In the genomic region with DNA sequence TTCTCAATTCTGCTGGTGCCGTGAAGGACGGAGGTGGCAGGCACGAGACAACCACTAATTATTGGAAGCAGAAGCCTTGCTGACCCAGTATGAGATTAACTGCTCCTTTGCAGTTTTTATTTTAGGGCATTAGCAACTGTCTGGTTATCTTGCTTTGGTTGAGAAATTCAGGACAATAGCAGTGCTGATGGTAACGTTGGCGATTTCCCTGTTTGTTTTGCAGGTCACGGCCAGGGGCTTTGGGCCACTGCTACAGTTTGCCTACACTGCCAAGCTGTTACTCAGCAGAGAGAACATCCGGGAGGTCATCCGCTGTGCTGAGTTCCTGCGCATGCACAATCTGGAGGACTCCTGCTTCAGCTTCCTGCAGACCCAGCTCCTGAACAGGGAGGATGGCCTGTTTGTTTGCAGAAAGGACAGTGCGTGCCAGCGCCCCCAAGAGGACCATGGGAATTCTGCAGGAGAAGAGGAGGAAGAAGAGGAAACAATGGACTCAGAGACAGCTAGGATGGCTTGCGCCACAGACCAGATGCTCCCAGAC, we compare ENCODE assay signal across 9 mouse cellular contexts. TPM values are rescaled to one million over a fixed set of nuclear protein-coding genes. Genes with fewer than 3 reads are reported as not detected.
DNase-seq lines count a peak whose midpoint lies in the region; ATAC-seq and TF ChIP-seq lines count a peak whose summit lies in the region.
"Had no signal": no experiment of that assay in that cellular context is flagged by ENCODE, and none has a peak within 500 bp of the region (broad histone marks: within the 10 kb centered on the region; RNA-seq: fewer than 3 reads in every experiment).

No protein-coding gene starts in this region.

- no peaks in the 10 kb centered on the region for H3K36me3 ChIP-seq in hindbrain, embryonic 11.5 days (ENCODE audit: control insufficient read depth, insufficient read depth, low read length)
- H3K36me3 ChIP-seq in stomach, embryonic 14.5 days (ENCODE audit: control insufficient read depth, insufficient read depth, low read length): peaks cover 4% of the 10 kb centered on the region; the same call in 1 of the 2 replicates

- TF ChIP-seq CTCF in Patski (IDR thresholded peaks at IDR 0.05): peak; percentile 48
- TF ChIP-seq CTCF in brain, embryonic 14.5 days (IDR thresholded peaks at IDR 0.05; ENCODE audit: borderline replicate concordance, extremely low read depth, insufficient read depth, insufficient read length): peak; percentile 49; the same call in 1 of the 2 replicates

- H3K9me3 ChIP-seq in hindbrain, embryonic 11.5 days (ENCODE audit: control insufficient read depth, low read length): no peaks in the 10 kb centered on the region
- H3K9me3 ChIP-seq in stomach, embryonic 14.5 days (ENCODE audit: control insufficient read depth, low read depth, low read length): no peaks in the 10 kb centered on the region

- H3K4me1 ChIP-seq in hindbrain, embryonic 11.5 days (replicated peaks; ENCODE audit: control insufficient read depth, insufficient read depth, low read length): peaks cover 10% of the 10 kb centered on the region
- peaks cover 7% of the 10 kb centered on the region; the same call in 1 of the 2 replicates for H3K4me1 ChIP-seq in stomach, embryonic 14.5 days (ENCODE audit: control insufficient read depth, insufficient read depth, low read length)

- CTCF ChIA-PET in Patski (lab: Charles Lee): interaction anchor here (2.2 kb wide), 1 partner anchor 10 kb away, joined by 9 read pairs; no protein-coding TSS in a partner anchor

- H3K27me3 ChIP-seq in Patski: no peaks in the 10 kb centered on the region
- H3K27me3 ChIP-seq in hindbrain, embryonic 11.5 days (ENCODE audit: control insufficient read depth, insufficient read depth, low read length): no peaks in the 10 kb centered on the region
- no peaks in the 10 kb centered on the region for H3K27me3 ChIP-seq in stomach, embryonic 14.5 days (ENCODE audit: control insufficient read depth, insufficient read depth, low read length)

- no peak overlapping the region for H3K4me2 ChIP-seq in hindbrain, embryonic 11.5 days (replicated peaks; ENCODE audit: low read depth, low read length)
- H3K4me2 ChIP-seq in stomach, embryonic 14.5 days (replicated peaks; ENCODE audit: low read depth, low read length): no peak overlapping the region

- DNase-seq in Patski (ENCODE audit: low read depth, low spot score): no peak
- DNase-seq in brain, embryonic 14.5 days (ENCODE audit: low read depth): peak; percentile 73
- DNase-seq in frontal cortex, adult 2 months (ENCODE audit: extremely low spot score in 1 of 2, low spot score in 1 of 2): peak; percentile 38 to 71
- DNase-seq in hindbrain, embryonic 11.5 days (ENCODE audit: low spot score): peak; percentile 61
- peak; percentile 68 to 73 for DNase-seq in layer of hippocampus, postnatal 10 days (ENCODE audit: low spot score in 2 of 2)
- DNase-seq in lung, postnatal 4 days: peak; percentile 73 to 74
- DNase-seq in urinary bladder, postnatal 4 days (ENCODE audit: low spot score in 2 of 2): no peak

- no peak overlapping the region for H3K4me3 ChIP-seq in hindbrain, embryonic 11.5 days (ENCODE audit: low read depth, low read length)
- H3K4me3 ChIP-seq in stomach, embryonic 14.5 days (ENCODE audit: low read depth, low read length): no peak overlapping the region
- H3K4me3 ChIP-seq: megakaryocyte, embryonic 14.5 days had no signal

- H3K9ac ChIP-seq in hindbrain, embryonic 11.5 days (ENCODE audit: low read depth, low read length): no peak overlapping the region
- H3K9ac ChIP-seq in stomach, embryonic 14.5 days (replicated peaks; ENCODE audit: low read depth, low read length): no peak overlapping the region

- 45% methylated on average over 12 of the region's 12 CpGs for WGBS in hindbrain, embryonic 11.5 days
- WGBS in stomach, embryonic 14.5 days: 53% methylated on average over 12 of the region's 12 CpGs

- in situ Hi-C loops in Patski (cut with MboI; ENCODE audit: low pct_unique_long_range_greater_than_20kb): no loop called here

- ATAC-seq in Patski: no peak
- peak; percentile 75 for ATAC-seq in hindbrain, embryonic 11.5 days (ENCODE audit: low FRiP score)
- no peak for ATAC-seq in stomach, embryonic 14.5 days (ENCODE audit: insufficient number of reproducible peaks, insufficient read depth, low FRiP score, low read depth)

- TF ChIP-seq POLR2A in brain, embryonic 14.5 days (IDR thresholded peaks at IDR 0.05; ENCODE audit: borderline replicate concordance, extremely low read depth, insufficient read depth, insufficient read length, poor library complexity, severe bottlenecking): no peak

- peak overlapping the region; percentile 72 for H3K27ac ChIP-seq in hindbrain, embryonic 11.5 days (ENCODE audit: low read depth, low read length)
- 0 out of 2 replicates have a peak overlapping the region, but pooled peaks have one; percentile 10 for H3K27ac ChIP-seq in stomach, embryonic 14.5 days (ENCODE audit: low read length)

- POLR2A ChIA-PET in Patski (lab: Charles Lee): interaction anchor here (0.6 kb wide), 1 partner anchor 10 kb away, joined by 4 read pairs; no protein-coding TSS in a partner anchor

RNA-seq across cellular contexts. Expression of a gene that starts 40.9 kb away (rescaled TPM):
- polyA plus RNA-seq in Patski (2021): not detected
- polyA plus RNA-seq in brain, embryonic 14.5 days (2012; rRNA removed): not detected in 2 replicates
- not detected in 2 replicates for polyA plus RNA-seq in frontal cortex, adult 2 months (2012; rRNA removed)
- polyA plus RNA-seq in hindbrain, embryonic 11.5 days (2014; fragmentation: Nextera tagmentation; extraction: Ambion mirVana): not detected in 2 replicates
- total RNA-seq in layer of hippocampus, postnatal 10 days (2021): not detected
- polyA plus RNA-seq in stomach, embryonic 14.5 days (2014; fragmentation: Nextera tagmentation; extraction: Ambion mirVana): not detected in 2 replicates

RNA-seq across cellular contexts. Expression of a gene that starts 53.6 kb away (rescaled TPM):
- 7.8 TPM for polyA plus RNA-seq in Patski (2021)
- 10.9 and 12.1 TPM in 2 replicates for polyA plus RNA-seq in brain, embryonic 14.5 days (2012; rRNA removed)
- polyA plus RNA-seq in frontal cortex, adult 2 months (2012; rRNA removed): 4.9 and 5.3 TPM in 2 replicates
- 62.0 and 69.1 TPM in 2 replicates for polyA plus RNA-seq in hindbrain, embryonic 11.5 days (2014; fragmentation: Nextera tagmentation; extraction: Ambion mirVana)
- 10 to 100 TPM; 11.3 to 12.1 TPM for total RNA-seq in layer of hippocampus, postnatal 10 days (2021)
- 50.2 and 57.1 TPM in 2 replicates for polyA plus RNA-seq in stomach, embryonic 14.5 days (2014; fragmentation: Nextera tagmentation; extraction: Ambion mirVana)

Comparison
In these comparisons a context has a peak if more than half of its experiments do, and no peak if none do; other contexts are left out.
1. DNase-seq: peak in brain, embryonic 14.5 days (single experiment), frontal cortex, adult 2 months (2 of 2), hindbrain, embryonic 11.5 days (single experiment), layer of hippocampus, postnatal 10 days (2 of 2) and lung, postnatal 4 days (2 of 2); none in Patski (single experiment) and urinary bladder, postnatal 4 days (0 of 2).